Mouse (Mus musculus): ENCODE data around the gene Oxsm. TPM values are rescaled to one million over a fixed set of nuclear protein-coding genes. Genes with fewer than 3 reads are reported as not detected.
A peak's percentile ranks its signal among the peaks of the same experiment; 100 is the strongest.

Oxsm gene
- polyA plus RNA-seq, 1 experiment = 7.3 TPM

DNA sequence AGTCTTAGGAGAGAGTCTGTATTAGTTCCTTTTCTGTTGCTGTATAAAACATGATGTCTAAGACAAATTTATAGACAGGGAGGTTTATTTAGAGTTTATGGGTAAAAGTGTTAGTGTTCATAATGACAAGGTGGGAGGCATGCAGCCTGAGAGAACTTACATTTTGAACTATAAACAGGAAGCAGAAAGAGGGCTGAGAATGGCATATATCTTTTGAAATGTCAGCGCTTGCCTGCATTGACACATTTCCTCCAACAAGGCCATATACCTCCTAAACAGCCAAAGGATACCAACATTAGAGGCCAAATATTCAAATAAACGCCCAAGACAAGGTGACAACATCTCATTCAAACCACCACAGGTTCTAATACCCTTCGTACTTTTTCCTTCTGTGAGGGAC lies 12.3 kb upstream of the Oxsm start:
- no peak overlapping the region for H3K4me3 ChIP-seq (replicated peaks; ENCODE audit: extremely low read depth, low read depth, low read length)
- no peak for DNase-seq
- H3K4me1 ChIP-seq (ENCODE audit: control insufficient read depth, insufficient read depth, low read length) = no peaks in the 10 kb centered on the region
- WGBS = 72% methylated on average over 3 of the region's 3 CpGs
- TF ChIP-seq POLR2A (IDR thresholded peaks at IDR 0.05; ENCODE audit: borderline replicate concordance, extremely low read depth, low read depth, low read length) (no peak), CTCF (IDR thresholded peaks at IDR 0.05; ENCODE audit: insufficient read depth, low read length) (no peak)

- no peak overlapping the region for H3K4me3 ChIP-seq (replicated peaks; ENCODE audit: extremely low read depth, low read depth, low read length)
- TF ChIP-seq POLR2A (IDR thresholded peaks at IDR 0.05; ENCODE audit: borderline replicate concordance, extremely low read depth, low read depth, low read length) = no peak
- TF ChIP-seq CTCF (IDR thresholded peaks at IDR 0.05; ENCODE audit: insufficient read depth, low read length) = no peak
- no peak for DNase-seq
- WGBS = 63% methylated on average over 6 of the region's 6 CpGs
- no peaks in the 10 kb centered on the region; the same call in 1 of the 2 replicates for H3K4me1 ChIP-seq (ENCODE audit: control insufficient read depth, insufficient read depth, low read length)
Measured at GRCm38 (mm10) chr14:16260541-16260940, 10.9 kb upstream of the Oxsm start.

DNA sequence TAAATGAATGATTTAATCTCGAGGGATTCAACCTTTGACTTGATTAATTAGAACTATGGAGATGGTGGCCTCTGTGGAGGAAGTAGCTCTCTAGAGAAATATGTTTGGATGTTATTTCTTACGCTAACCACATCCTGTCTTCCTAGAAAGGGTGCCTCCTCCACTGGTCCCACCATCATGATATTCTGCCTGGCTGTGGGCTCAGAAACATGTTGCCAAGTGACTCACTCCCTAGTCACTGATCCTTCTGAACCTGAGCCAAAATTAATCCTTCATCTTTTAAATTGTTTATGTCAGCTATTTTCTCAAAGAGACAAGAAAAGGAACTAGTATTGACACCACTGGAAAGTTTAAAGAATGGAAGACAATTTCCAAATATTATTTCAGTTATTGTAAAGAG lies 6.6 kb upstream of the Oxsm start:
- no peak for DNase-seq
- 23% methylated on average over 2 of the region's 2 CpGs for WGBS
- TF ChIP-seq CTCF (IDR thresholded peaks at IDR 0.05; ENCODE audit: insufficient read depth, low read length) = no peak
- TF ChIP-seq POLR2A (IDR thresholded peaks at IDR 0.05; ENCODE audit: borderline replicate concordance, extremely low read depth, low read depth, low read length) = no peak
- Histone ChIP-seq H3K4me3 (replicated peaks; ENCODE audit: extremely low read depth, low read depth, low read length) (no peak overlapping the region), H3K4me1 (ENCODE audit: control insufficient read depth, insufficient read depth, low read length) (no peaks in the 10 kb centered on the region; the same call in 1 of the 2 replicates)

DNA sequence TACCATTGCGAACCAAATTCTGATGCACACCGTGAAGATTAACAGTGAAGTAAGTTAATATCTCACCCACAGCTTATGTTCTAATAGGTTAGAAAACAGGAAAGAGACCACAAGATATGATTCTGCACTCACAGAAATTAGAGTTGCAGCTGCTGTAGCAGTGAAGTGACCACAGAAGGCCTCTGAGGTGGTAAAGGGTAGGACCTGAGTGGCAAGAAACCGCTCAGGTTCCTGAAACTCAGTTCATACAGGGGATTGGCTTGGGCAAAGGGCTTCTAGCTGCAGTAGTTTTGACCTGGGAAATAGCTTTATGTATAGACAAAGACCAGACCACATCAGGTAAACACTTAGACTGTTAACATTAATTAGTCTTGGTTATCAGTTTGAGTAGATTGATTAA lies 6.1 kb upstream of the Oxsm start:
- DNase-seq = no peak
- no peak for TF ChIP-seq POLR2A (IDR thresholded peaks at IDR 0.05; ENCODE audit: borderline replicate concordance, extremely low read depth, low read depth, low read length)
- TF ChIP-seq CTCF (IDR thresholded peaks at IDR 0.05; ENCODE audit: insufficient read depth, low read length) = no peak
- Histone ChIP-seq H3K4me1 (ENCODE audit: control insufficient read depth, insufficient read depth, low read length) (no peaks in the 10 kb centered on the region; the same call in 1 of the 2 replicates), H3K4me3 (replicated peaks; ENCODE audit: extremely low read depth, low read depth, low read length) (no peak overlapping the region)
- 85% methylated on average over 3 of the region's 3 CpGs for WGBS

DNA sequence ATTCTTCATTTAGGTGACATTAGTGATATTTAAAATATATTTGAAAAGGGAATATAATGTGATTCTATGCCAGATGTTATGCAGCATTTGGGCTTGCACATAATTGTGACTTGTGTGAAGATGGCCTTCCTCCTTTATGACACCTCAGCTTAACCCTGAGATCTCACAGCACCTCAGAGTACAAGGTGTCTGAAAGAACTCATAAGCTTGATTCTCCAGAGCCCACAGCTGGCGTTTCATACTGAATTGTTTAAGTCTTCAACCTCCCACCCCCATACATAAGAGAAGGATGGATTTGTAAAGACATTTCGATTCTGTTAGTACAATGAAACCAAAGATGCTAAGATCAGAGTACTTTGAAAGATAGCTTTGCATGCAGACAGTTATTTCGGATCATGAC lies 491 bp upstream of the Oxsm start:
- H3K4me3 ChIP-seq (replicated peaks; ENCODE audit: extremely low read depth, low read depth, low read length) = no peak overlapping the region
- 65% methylated on average over 3 of the region's 3 CpGs for WGBS
- peaks cover 6% of the 10 kb centered on the region; the same call in 1 of the 2 replicates for H3K4me1 ChIP-seq (ENCODE audit: control insufficient read depth, insufficient read depth, low read length)
- DNase-seq = no peak
- no peak for TF ChIP-seq CTCF (IDR thresholded peaks at IDR 0.05; ENCODE audit: insufficient read depth, low read length)
- no peak for TF ChIP-seq POLR2A (IDR thresholded peaks at IDR 0.05; ENCODE audit: borderline replicate concordance, extremely low read depth, low read depth, low read length)

DNA sequence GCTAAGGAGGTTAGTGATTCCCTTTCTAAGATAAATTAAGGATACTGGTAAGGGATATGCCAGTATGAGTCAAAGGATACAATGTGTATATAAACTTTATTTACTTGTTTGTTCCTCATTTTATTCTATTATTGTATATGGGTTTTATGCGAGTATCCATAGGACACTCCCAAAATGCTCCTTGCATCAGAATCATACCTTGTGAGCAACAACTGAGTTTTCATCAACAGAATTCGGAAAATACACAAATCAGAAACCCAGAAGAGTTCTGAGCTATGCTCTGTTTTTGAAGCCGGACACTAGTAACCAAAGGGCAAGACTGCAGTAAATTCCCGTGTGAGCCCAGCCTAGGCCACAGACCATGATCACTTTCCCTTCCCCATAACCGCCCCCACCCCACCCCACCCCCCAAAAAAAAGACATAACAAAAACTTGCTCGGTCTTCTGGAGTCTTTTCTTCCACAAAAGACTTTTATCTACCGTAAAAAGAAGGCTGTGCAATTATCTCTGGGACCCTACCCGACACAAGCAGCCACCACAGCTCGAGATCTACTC lies 928 bp downstream of the Oxsm start:
- peak overlapping the region; percentile 92 for H3K4me3 ChIP-seq (replicated peaks; ENCODE audit: extremely low read depth, low read depth, low read length)
- TF ChIP-seq CTCF (IDR thresholded peaks at IDR 0.05; ENCODE audit: insufficient read depth, low read length) (no peak), POLR2A (IDR thresholded peaks at IDR 0.05; ENCODE audit: borderline replicate concordance, extremely low read depth, low read depth, low read length) (no peak)
- no peak for DNase-seq
- 6% methylated on average over 9 of the region's 9 CpGs for WGBS
- H3K4me1 ChIP-seq (ENCODE audit: control insufficient read depth, insufficient read depth, low read length) = peaks cover 11% of the 10 kb centered on the region

DNA sequence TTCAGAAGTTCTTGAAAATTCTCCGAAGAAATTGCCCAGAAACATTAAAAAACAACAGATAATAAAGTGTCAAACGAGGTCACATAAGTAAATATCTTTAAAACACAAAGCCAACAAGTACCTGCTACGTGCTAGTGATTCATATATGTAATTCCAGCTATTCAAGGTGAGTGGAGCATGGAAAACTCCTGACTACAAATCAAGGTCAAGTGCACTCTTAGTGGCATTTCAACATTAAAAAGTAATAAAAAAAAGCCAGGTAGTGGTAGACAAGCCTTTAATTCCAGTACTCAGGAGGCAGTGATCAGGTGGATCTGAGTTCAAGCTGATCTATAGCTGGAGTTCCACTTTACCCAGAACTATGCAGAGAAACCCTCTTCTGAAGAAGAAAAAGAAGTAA lies 1.5 kb downstream of the Oxsm start:
- H3K4me1 ChIP-seq (ENCODE audit: control insufficient read depth, insufficient read depth, low read length) = peaks cover 11% of the 10 kb centered on the region
- no peak overlapping the region for H3K4me3 ChIP-seq (replicated peaks; ENCODE audit: extremely low read depth, low read depth, low read length)
- no peak for DNase-seq
- 63% methylated on average over 3 of the region's 3 CpGs for WGBS
- TF ChIP-seq CTCF (IDR thresholded peaks at IDR 0.05; ENCODE audit: insufficient read depth, low read length) = no peak
- TF ChIP-seq POLR2A (IDR thresholded peaks at IDR 0.05; ENCODE audit: borderline replicate concordance, extremely low read depth, low read depth, low read length) = no peak

DNA sequence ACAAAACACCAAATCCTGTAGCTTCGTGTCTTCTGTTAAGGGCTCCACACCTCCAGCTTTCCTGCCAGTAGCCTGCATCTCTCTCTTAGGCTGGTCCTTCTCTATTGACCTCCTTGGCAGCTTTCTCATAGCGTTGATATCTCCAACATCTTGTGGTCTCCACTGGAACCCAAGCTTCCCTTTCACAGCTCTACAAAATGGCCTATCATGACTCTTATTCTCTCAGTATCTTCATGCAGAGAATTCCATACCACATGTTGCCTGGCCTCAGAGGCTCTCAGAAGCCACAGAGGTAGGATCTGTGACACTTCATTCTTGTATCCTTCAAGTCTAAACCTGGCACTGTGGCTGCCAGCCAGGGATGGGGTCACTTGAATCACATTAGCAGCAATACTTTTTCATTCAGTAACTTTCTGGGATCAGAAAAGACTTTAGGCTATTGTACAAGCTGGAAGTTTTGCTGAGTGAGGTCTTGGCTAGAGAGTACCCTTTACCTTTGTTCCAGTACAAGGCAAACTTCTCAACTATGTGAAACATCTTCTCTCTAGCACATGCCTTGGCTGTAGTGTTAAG lies 3.2 kb downstream of the Oxsm start:
- TF ChIP-seq POLR2A (IDR thresholded peaks at IDR 0.05; ENCODE audit: borderline replicate concordance, extremely low read depth, low read depth, low read length) (no peak), CTCF (IDR thresholded peaks at IDR 0.05; ENCODE audit: insufficient read depth, low read length) (no peak)
- Histone ChIP-seq H3K4me1 (ENCODE audit: control insufficient read depth, insufficient read depth, low read length) (peaks cover 11% of the 10 kb centered on the region), H3K4me3 (replicated peaks; ENCODE audit: extremely low read depth, low read depth, low read length) (no peak overlapping the region)
- WGBS = 88% methylated on average over 2 of the region's 2 CpGs
- no peak for DNase-seq

- H3K4me3 ChIP-seq (replicated peaks; ENCODE audit: extremely low read depth, low read depth, low read length) = no peak overlapping the region
- DNase-seq = no peak
- WGBS = 33% methylated on average over 1 of the region's 1 CpGs
- no peak for TF ChIP-seq POLR2A (IDR thresholded peaks at IDR 0.05; ENCODE audit: borderline replicate concordance, extremely low read depth, low read depth, low read length)
- TF ChIP-seq CTCF (IDR thresholded peaks at IDR 0.05; ENCODE audit: insufficient read depth, low read length) = no peak
- H3K4me1 ChIP-seq (ENCODE audit: control insufficient read depth, insufficient read depth, low read length) = peaks cover 10% of the 10 kb centered on the region
Measured at GRCm38 (mm10) chr14:16245127-16245526, 4.5 kb downstream of the Oxsm start.

DNA sequence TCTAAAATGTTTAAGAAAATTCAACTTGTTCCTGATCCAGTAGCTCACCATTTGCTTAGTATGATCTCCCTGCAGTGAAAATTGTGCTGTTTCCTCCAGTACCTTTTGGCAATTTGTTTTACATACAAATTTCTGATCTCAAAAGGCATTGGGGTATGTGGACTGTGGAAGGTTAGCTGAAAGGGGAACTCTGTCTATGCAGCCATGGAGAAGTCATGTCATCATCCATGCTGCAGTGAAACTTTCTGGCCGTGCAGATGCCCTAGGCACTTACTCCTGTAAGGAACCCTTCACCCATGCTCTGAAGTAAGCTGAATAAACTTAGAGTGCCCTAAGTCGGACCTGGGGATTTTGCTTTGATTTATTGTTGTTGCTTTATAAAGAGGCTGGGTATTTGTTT lies 5.2 kb downstream of the Oxsm start:
- peaks cover 7% of the 10 kb centered on the region for H3K4me1 ChIP-seq (ENCODE audit: control insufficient read depth, insufficient read depth, low read length)
- 38% methylated on average over 2 of the region's 2 CpGs for WGBS
- no peak for DNase-seq
- TF ChIP-seq POLR2A (IDR thresholded peaks at IDR 0.05; ENCODE audit: borderline replicate concordance, extremely low read depth, low read depth, low read length) (no peak), CTCF (IDR thresholded peaks at IDR 0.05; ENCODE audit: insufficient read depth, low read length) (no peak)
- no peak overlapping the region for H3K4me3 ChIP-seq (replicated peaks; ENCODE audit: extremely low read depth, low read depth, low read length)

All from lung, adult 2 months (tissue).